Mouse (Mus musculus) midbrain, embryonic 11.5 days (tissue): ENCODE measurements around the gene Lsamp. TPM values are rescaled to one million over a fixed set of nuclear protein-coding genes. Genes with fewer than 3 reads are reported as not detected.
"Not testable (repeated sequence)": the region's sequence is repeated elsewhere in the genome, so short reads cannot be mapped to it uniquely, and the experiment has no call there.

Experiments
- ATAC-seq: fragments of 200-750 bp; cut with Nextera tagmentation; 2 replicates; pipeline ENCODE4 v1.8.0; 2017; ENCODE audit warnings: moderate TSS enrichment, moderate library complexity; ENCODE audit not compliant: low FRiP score
- DNase-seq: peaks from one replicate; pipeline ENCODE4 v3.0.0; 2015; ENCODE audit warnings: low spot score; ENCODE audit errors: missing footprints
- H3K27ac ChIP-seq: fragments of 300-500 bp; sonication (generic); 2 replicates; pipeline ENCODE4 v1.5.1; 2014; ENCODE audit warnings: low read depth, low read length
- H3K27me3 ChIP-seq: fragments of 300-500 bp; sonication (generic); 2 replicates; pipeline ENCODE4 v1.6.1; 2014; ENCODE audit warnings: mild to moderate bottlenecking, low read length, moderate library complexity, mixed read lengths; ENCODE audit not compliant: control insufficient read depth, insufficient read depth
- H3K36me3 ChIP-seq: fragments of 300-500 bp; sonication (generic); 2 replicates; pipeline ENCODE4 v1.6.1; 2014; ENCODE audit warnings: mild to moderate bottlenecking, low read length, moderate library complexity, mixed read lengths; ENCODE audit not compliant: control insufficient read depth, insufficient read depth
- H3K4me1 ChIP-seq: fragments of 300-500 bp; sonication (generic); 2 replicates; pipeline ENCODE4 v1.6.1; 2014; ENCODE audit warnings: low read length; ENCODE audit not compliant: control insufficient read depth, insufficient read depth
- H3K4me2 ChIP-seq: fragments of 300-500 bp; sonication (generic); 2 replicates; pipeline ENCODE4 v1.6.1; 2014; ENCODE audit warnings: mild to moderate bottlenecking, moderate library complexity
- H3K4me3 ChIP-seq: fragments of 300-500 bp; sonication (generic); 2 replicates; pipeline ENCODE4 v1.5.1; 2014; ENCODE audit warnings: low read depth, low read length
- H3K9ac ChIP-seq: fragments of 300-500 bp; sonication (generic); 2 replicates; pipeline ENCODE4 v1.6.1; 2014; ENCODE audit warnings: low read length
- H3K9me3 ChIP-seq: fragments of 300-500 bp; sonication (generic); 2 replicates; pipeline ENCODE4 v1.6.1; 2016; ENCODE audit warnings: low read length; ENCODE audit not compliant: control insufficient read depth
- WGBS: fragments of 180-500 bp; shearing (Covaris S2); extraction: QIAGEN DNeasy Blood & Tissue Kit; methylation state at CpG from one replicate; pipeline ENCODE4 v1.1.7; 2014; 5-methylcytosine and 5-hydroxymethylcytosine counted together
- polyA plus RNA-seq: library from polyadenylated mRNA; unstranded; fragments of >200 nt; fragmentation: Nextera tagmentation; extraction: Ambion mirVana; gene quantifications from 2 replicates; pipeline ENCODE4 v1.2.1, GENCODE M21; 2014

The Lsamp gene
- polyA plus RNA-seq, 1 experiment from 2014 or later = 13.0 TPM

- Histone ChIP-seq H3K9ac (no peak overlapping the region), H3K4me3 (no peak overlapping the region)
- WGBS = 91% methylated on average over 12 of the region's 12 CpGs
Measured at GRCm38 (mm10) chr16:40572085-40572745, 588.1 kb downstream of the Lsamp start.

GRCm38 (mm10) chr16:40582076-40582475, 597.9 kb downstream of the Lsamp start:
- ATAC-seq = no peak
- WGBS = 64% methylated on average over 3 of the region's 3 CpGs
- Histone ChIP-seq H3K9ac (no peak overlapping the region), H3K36me3 (no peaks in the 10 kb centered on the region), H3K27ac (no peak overlapping the region), H3K27me3 (no peaks in the 10 kb centered on the region), H3K4me2 (no peak overlapping the region), H3K9me3 (no peaks in the 10 kb centered on the region), H3K4me3 (no peak overlapping the region), H3K4me1 (no peaks in the 10 kb centered on the region)
- DNase-seq = no peak

More at GRCm38 (mm10) chr16:40572085-40572745, 588.1 kb downstream of the Lsamp start:
- Histone ChIP-seq H3K36me3 (no peaks in the 10 kb centered on the region), H3K27ac (no peak overlapping the region), H3K27me3 (no peaks in the 10 kb centered on the region), H3K9me3 (no peaks in the 10 kb centered on the region), H3K4me1 (no peaks in the 10 kb centered on the region), H3K4me2 (no peak overlapping the region)
- ATAC-seq (no peak), DNase-seq (no peak)

GRCm38 (mm10) chr16:40593161-40593560, 609.0 kb downstream of the Lsamp start:
- Histone ChIP-seq H3K36me3 (no peaks in the 10 kb centered on the region), H3K27ac (no peak overlapping the region), H3K27me3 (no peaks in the 10 kb centered on the region), H3K9ac (no peak overlapping the region), H3K9me3 (no peaks in the 10 kb centered on the region), H3K4me2 (no peak overlapping the region), H3K4me1 (peaks cover 4% of the 10 kb centered on the region; the same call in 1 of the 2 replicates), H3K4me3 (no peak overlapping the region)
- DNase-seq (no peak), ATAC-seq (no peak)
- WGBS = 87% methylated on average over 6 of the region's 6 CpGs

- Histone ChIP-seq H3K4me3 (no peak overlapping the region), H3K4me1 (peaks cover 6% of the 10 kb centered on the region), H3K36me3 (no peaks in the 10 kb centered on the region), H3K27ac (no peak overlapping the region), H3K4me2 (no peak overlapping the region), H3K9me3 (no peaks in the 10 kb centered on the region), H3K9ac (no peak overlapping the region), H3K27me3 (no peaks in the 10 kb centered on the region)
- DNase-seq (no peak), ATAC-seq (peak; percentile 66)
- WGBS = 32% methylated on average over 4 of the region's 4 CpGs
Measured at GRCm38 (mm10) chr16:40601431-40602387, 617.5 kb downstream of the Lsamp start.

DNA sequence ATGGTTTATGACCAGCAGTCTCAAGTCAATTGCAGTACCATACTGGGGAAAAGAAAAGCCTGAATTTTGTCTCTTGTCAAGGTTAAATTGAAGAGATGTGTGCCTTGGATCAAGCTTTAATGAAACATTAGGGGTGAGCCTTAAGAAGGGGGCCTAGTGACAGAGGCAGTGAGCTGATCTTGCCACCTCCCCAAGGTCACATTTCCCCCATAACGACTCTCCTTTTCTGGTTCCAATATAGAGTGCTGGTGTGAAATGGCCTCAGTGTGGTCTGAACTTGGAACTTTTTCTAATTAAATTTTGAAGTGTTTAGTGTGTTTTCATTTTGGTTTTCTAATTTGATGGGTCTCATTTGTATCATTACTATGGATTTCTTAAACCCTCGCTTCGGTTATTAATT, 623.3 kb downstream of the Lsamp start:
- Histone ChIP-seq H3K27ac (no peak overlapping the region), H3K27me3 (no peaks in the 10 kb centered on the region), H3K9me3 (no peaks in the 10 kb centered on the region), H3K36me3 (no peaks in the 10 kb centered on the region), H3K4me3 (no peak overlapping the region), H3K4me2 (no peak overlapping the region), H3K9ac (no peak overlapping the region), H3K4me1 (no peaks in the 10 kb centered on the region)
- 88% methylated on average over 3 of the region's 3 CpGs for WGBS
- DNase-seq (no peak), ATAC-seq (no peak)

DNA sequence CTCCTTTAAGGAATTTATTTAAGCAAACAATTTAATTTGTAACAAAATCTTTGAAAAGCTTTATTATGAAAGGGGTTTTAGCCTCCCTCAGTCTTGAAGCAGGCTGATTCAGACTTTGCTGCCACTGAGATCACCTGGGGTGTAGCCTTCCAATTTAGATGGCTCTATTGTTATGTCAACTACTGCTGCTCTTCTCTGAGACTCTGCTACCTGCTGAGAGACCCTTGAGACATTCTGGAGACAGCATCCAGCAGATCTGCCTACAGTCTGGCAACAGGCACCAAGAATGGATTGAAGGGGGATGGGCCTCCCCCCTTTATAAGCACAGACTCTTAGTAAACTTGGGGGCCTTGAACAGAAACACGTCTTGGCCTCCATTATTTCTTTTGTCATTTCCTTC, 632.5 kb downstream of the Lsamp start:
- H3K4me3 ChIP-seq, DNase-seq, H3K4me1 ChIP-seq, H3K9me3 ChIP-seq, H3K27me3 ChIP-seq, H3K9ac ChIP-seq, H3K4me2 ChIP-seq, H3K27ac ChIP-seq, H3K36me3 ChIP-seq, ATAC-seq: not testable (repeated sequence)
- WGBS = 14% methylated on average over 1 of the region's 1 CpGs

DNA sequence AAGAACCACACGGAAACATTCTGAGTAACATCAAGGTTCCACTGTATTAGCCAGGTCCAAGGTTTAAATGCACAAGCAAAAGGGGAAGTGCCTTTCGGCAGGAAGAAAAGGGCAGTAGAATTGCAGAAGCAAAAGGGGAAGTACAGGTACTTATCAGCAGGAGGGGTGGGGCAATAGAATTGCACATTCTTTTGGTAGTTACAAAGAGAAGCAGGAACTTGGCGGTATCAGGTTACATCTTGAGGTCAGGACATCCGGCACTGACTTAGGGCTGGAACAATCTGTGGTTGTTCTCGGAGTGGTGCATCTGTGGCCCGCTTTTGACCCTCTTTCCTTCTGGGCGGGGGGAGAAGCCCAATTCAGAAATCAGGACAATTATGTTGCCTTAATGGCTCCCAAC, 636.9 kb downstream of the Lsamp start:
- H3K4me1 ChIP-seq, H3K27ac ChIP-seq, H3K9ac ChIP-seq, H3K36me3 ChIP-seq, ATAC-seq, H3K4me2 ChIP-seq, H3K4me3 ChIP-seq, DNase-seq, H3K9me3 ChIP-seq, H3K27me3 ChIP-seq: not testable (repeated sequence)
- WGBS = 70% methylated on average over 7 of the region's 7 CpGs

DNA sequence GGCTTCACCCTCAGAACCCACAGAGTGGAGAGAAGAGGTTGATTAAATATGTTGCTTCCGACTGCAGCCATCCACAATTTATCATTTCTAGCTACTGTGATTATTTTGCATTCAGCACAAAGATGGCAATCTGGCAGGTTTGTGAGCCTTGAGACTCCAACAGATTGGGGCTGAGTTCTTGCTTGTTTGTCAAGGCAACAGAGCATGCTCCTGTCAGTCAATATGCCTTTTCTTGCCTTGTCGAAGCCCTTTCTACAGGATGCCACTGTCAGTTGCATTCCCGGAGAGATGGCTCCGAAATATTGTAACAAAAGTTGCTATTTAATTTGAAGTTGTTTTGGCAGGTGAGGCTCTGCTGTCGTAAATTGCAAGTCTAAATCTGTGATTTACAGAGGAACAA, 643.0 kb downstream of the Lsamp start:
- ATAC-seq (no peak), DNase-seq (no peak)
- 85% methylated on average over 5 of the region's 5 CpGs for whole genome bisulfite sequencing
- no peaks in the 10 kb centered on the region for H3K9me3 ChIP-seq
- H3K4me2 ChIP-seq = no peak overlapping the region
- no peak overlapping the region for H3K4me3 ChIP-seq
- no peaks in the 10 kb centered on the region for H3K4me1 ChIP-seq
- H3K27ac ChIP-seq = no peak overlapping the region
- no peak overlapping the region for H3K9ac ChIP-seq
- H3K36me3 ChIP-seq = no peaks in the 10 kb centered on the region
- H3K27me3 ChIP-seq = no peaks in the 10 kb centered on the region
